Mouse (Mus musculus) E14TG2a.4 (cell line): Measurements from ENCODE around the gene Dcaf5.

Experiments used
- CTCF ChIP-seq: conservative IDR thresholded peaks from 2 replicates; pipeline ENCODE4 v1.5.1; 2014; ENCODE audit warnings: low read length
- NANOG ChIP-seq: IDR thresholded peaks from 2 replicates; pipeline ENCODE4 v1.6.1; 2014; ENCODE audit warnings: borderline replicate concordance, low read length, mixed read lengths
- POU5F1 ChIP-seq: IDR thresholded peaks from 2 replicates; pipeline ENCODE4 v1.6.1; 2014; ENCODE audit warnings: low read length, borderline replicate concordance

DNA sequence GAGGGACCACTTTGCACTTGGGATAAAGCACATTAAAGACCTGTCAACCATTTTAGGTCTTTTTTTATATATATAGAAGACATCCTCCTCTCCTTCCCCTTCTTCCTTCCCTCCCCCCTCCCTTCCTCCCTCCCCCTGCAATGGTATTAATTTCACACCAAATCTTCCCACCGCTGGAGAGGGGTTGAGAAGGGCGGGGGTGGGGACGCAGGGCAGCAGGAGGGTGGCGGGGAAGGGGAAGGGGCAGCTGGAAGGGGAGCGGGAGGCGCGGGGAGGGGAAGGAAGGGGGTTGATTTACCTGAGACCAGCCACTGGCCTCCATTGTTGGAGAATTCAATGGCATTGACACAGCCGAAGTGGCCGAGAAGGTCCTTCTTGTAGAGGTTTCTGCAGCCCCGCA lies 514 bp downstream of the Dcaf5 start:
- TF ChIP-seq CTCF = no peak
- no peak for TF ChIP-seq NANOG
- no peak for TF ChIP-seq POU5F1
